33 mouse cellular contexts compared by ENCODE assay signal in the genomic region with DNA sequence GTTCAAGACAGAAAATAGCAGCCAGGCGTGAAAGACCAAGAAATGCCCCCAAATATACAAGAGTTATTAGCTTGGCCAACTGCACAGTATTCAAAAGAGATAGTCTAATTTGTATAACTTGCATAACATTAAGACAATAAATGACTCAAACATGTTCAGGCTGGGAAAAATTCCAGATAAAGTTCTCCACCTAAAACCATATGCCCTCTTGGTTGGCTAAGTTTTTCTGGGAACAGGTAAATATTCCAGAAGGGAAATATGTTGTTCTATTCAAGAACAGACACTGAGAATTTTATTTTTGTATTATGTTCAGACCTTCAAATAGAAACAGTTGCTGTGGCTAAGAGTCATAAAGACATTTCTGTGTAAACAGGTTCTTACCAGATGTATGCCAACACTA.
"Had no signal": no experiment of that assay in that cellular context is flagged by ENCODE, and none has a peak within 500 bp of the region (broad histone marks: within the 10 kb centered on the region; RNA-seq: fewer than 3 reads in every experiment).

No protein-coding gene starts in this region.

- ATAC-seq: hindbrain, embryonic 16.5 days; hindbrain, postnatal 0 days; inflammation-experienced regulatory T-cells, adult 6 months; intestine, embryonic 15.5 days; intestine, embryonic 16.5 days; intestine, postnatal 0 days had no signal

- H3K27ac ChIP-seq: heart, embryonic 13.5 days; heart, embryonic 15.5 days; hindbrain, embryonic 10.5 days; hindbrain, embryonic 12.5 days; hindbrain, embryonic 13.5 days; hindbrain, embryonic 14.5 days; hindbrain, embryonic 15.5 days; hindbrain, postnatal 0 days; intestine, embryonic 15.5 days; kidney, embryonic 15.5 days; kidney, postnatal 0 days; layer of hippocampus, adult 2 months had no signal

- DNase-seq: heart, postnatal 10 days; heart, postnatal 14 days; heart, postnatal 36 days; heart, postnatal 4 days; kidney, adult 11 months; kidney, adult 18-20 months; kidney, adult 2 months; kidney, adult 8-10 months; kidney, adult 9 months; kidney, postnatal 10 days; kidney, postnatal 14 days; kidney, postnatal 25 days; kidney, postnatal 36 days; kidney, postnatal 4 days; layer of hippocampus, adult 9-11 months; layer of hippocampus, postnatal 36 days had no signal

- H3K4me1 ChIP-seq: heart, embryonic 12.5 days; heart, embryonic 13.5 days; heart, embryonic 15.5 days; hindbrain, embryonic 12.5 days; hindbrain, embryonic 15.5 days; intestine, embryonic 15.5 days; kidney, embryonic 15.5 days had no signal

- H3K4me3 ChIP-seq: heart, embryonic 12.5 days; heart, embryonic 13.5 days; heart, embryonic 15.5 days; hindbrain, embryonic 10.5 days; hindbrain, embryonic 12.5 days; hindbrain, embryonic 13.5 days; hindbrain, embryonic 15.5 days; intestine, embryonic 15.5 days; kidney, embryonic 15.5 days; layer of hippocampus, adult 2 months had no signal
